Mouse (Mus musculus) lung, embryonic 14.5 days (tissue): ENCODE measurements at regions not wholly inside any gene's neighbourhood (a gene's known extent, or its start where the extent isn't known, plus 50 kb on each side); places are given as distances from the start of the nearest gene placed in this dataset.

Source experiments
- ATAC-seq: fragments of 200-750 bp; cut with Nextera tagmentation; 2 replicates; pipeline ENCODE4 v1.8.0; 2017; ENCODE audit warnings: mild to moderate bottlenecking, moderate TSS enrichment, moderate library complexity; ENCODE audit not compliant: insufficient read depth
- DNase-seq: peaks from one replicate; pipeline ENCODE4 v3.0.0-alpha.2; 2015
- H3K27ac ChIP-seq: fragments of 300-500 bp; sonication (generic); 2 replicates; pipeline ENCODE4 v1.5.1; 2014; ENCODE audit warnings: low read depth, mild to moderate bottlenecking, moderate library complexity
- H3K27me3 ChIP-seq: fragments of 300-500 bp; sonication (generic); 2 replicates; pipeline ENCODE4 v1.6.1; 2014; ENCODE audit warnings: low read length, control low read depth; ENCODE audit not compliant: insufficient read depth
- H3K36me3 ChIP-seq: fragments of 300-500 bp; sonication (generic); 2 replicates; pipeline ENCODE4 v1.6.1; 2014; ENCODE audit warnings: control low read depth; ENCODE audit not compliant: insufficient read depth
- H3K4me1 ChIP-seq: fragments of 300-500 bp; sonication (generic); 2 replicates; pipeline ENCODE4 v1.6.1; 2014; ENCODE audit warnings: antibody characterized with exemption, control low read depth; ENCODE audit not compliant: insufficient read depth
- H3K4me2 ChIP-seq: fragments of 300-500 bp; sonication (generic); 2 replicates; pipeline ENCODE4 v1.6.1; 2014; ENCODE audit warnings: mild to moderate bottlenecking
- H3K4me3 ChIP-seq: fragments of 300-500 bp; sonication (generic); 2 replicates; pipeline ENCODE4 v1.5.1; 2014; ENCODE audit warnings: low read depth, low read length
- H3K9ac ChIP-seq: fragments of 300-500 bp; sonication (generic); 2 replicates; pipeline ENCODE4 v1.6.1; 2014
- H3K9me3 ChIP-seq: fragments of 300-500 bp; sonication (generic); 2 replicates; pipeline ENCODE4 v1.6.1; 2016; ENCODE audit warnings: low read depth, low read length, control low read depth
- CTCF ChIP-seq: IDR thresholded peaks from 2 replicates; pipeline ENCODE4 v1.5.1; 2016; ENCODE audit warnings: antibody characterized with exemption, low read depth
- WGBS: fragments of 180-500 bp; shearing (Covaris S2); extraction: QIAGEN DNeasy Blood & Tissue Kit; methylation state at CpG from one replicate; pipeline ENCODE4 v1.1.7; 2014; 5-methylcytosine and 5-hydroxymethylcytosine counted together

DNA sequence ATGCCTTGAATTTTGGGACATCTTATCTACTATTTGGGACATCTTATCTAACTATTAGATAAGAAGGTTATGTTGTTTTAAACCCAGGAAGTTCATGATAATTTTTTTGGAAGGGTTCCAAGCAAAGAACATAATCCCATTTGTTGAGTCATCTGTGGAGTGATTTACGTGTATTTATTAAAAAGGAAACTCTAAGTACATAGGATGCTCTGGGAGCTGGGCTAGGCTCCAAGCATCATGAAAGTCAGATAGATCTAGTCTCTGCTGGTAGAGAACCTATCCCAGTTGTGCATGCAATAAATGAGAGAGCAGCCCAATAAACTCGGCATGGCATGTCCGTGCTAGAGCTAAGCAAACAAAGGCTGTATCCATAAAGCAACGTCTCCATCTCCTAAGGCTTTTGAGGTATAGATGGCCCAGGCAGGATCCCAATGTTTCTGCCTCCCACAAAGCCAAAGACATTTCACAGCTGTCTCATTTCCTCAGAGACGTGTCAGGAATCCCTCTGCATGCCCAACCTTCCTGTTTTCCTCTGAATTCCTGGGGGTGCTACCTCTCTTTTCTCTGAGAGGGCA lies 289.4 kb upstream of the Dynlrb2 start:
- no peak for TF ChIP-seq CTCF
- Histone ChIP-seq H3K27ac (no peak overlapping the region; the same call in 1 of the 2 replicates), H3K27me3 (no peaks in the 10 kb centered on the region), H3K4me2 (no peak overlapping the region), H3K36me3 (no peaks in the 10 kb centered on the region), H3K9ac (no peak overlapping the region), H3K9me3 (no peaks in the 10 kb centered on the region), H3K4me3 (no peak overlapping the region), H3K4me1 (no peaks in the 10 kb centered on the region)
- WGBS: 22% methylated on average over 5 of the region's 5 CpGs
- DNase-seq (peak; percentile 62), ATAC-seq (peak; percentile 31; the same call in 1 of the 2 replicates)

DNA sequence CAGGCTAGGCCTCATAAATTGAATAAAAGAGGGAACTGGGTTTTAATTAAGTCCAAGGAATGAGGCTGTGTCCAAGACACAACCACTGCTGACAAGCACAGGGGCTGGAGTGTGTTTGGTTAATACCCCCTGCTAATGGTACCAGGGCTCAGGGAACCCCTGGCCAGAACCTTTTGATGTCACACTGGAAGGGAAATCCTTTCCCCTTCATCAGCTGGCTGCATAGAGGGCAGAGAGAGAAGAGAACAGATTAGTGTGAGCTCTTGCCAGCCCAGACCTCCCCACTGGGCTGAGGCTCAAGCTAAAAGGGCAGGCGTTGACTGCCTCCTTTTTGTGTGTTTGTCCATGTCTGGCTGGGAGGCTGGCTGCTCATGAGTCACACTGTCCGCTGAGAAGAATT lies 301.1 kb upstream of the Dynlrb2 start:
- ATAC-seq (no peak), DNase-seq (peak; percentile 21)
- H3K27me3 ChIP-seq: no peaks in the 10 kb centered on the region
- no peak overlapping the region for H3K4me3 ChIP-seq
- H3K27ac ChIP-seq: peak overlapping the region; percentile 27; the same call in 1 of the 2 replicates
- TF ChIP-seq CTCF: no peak
- no peak overlapping the region for H3K4me2 ChIP-seq
- WGBS: 45% methylated on average over 2 of the region's 2 CpGs
- no peaks in the 10 kb centered on the region for H3K36me3 ChIP-seq
- H3K4me1 ChIP-seq: 0 out of 2 replicates have a peak, but pooled peaks cover 3% of the 10 kb centered on the region
- no peak overlapping the region for H3K9ac ChIP-seq
- H3K9me3 ChIP-seq: peaks cover 3% of the 10 kb centered on the region; the same call in 1 of the 2 replicates

DNA sequence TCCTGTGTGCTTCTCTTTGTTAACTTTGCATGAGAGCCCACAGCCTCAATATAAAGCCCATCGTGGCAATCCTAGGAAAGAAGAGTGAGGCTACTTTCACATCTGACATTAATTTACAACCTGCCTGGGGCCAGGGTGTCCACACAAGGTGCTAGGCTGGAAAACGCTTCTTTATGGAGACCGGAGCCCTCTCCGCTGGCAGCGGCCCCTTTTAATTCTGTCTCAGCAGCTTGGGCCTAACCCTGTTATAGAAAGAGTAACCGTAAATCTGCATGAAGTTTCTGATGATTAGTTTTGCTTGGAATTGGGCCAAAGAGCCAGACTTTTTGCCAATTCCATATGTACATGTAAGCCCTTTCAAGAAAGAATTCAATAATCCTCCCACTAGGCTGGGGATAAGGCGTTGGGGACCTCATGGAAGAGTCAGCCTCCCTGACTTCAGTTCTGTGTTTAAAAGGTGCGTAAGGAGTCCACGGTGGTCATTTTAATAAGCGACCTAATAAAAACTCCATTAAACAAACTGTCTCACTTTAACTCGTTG lies 304.2 kb upstream of the Dynlrb2 start:
- DNase-seq: peak; percentile 77
- no peak overlapping the region for H3K9ac ChIP-seq
- no peak for ATAC-seq
- no peaks in the 10 kb centered on the region for H3K9me3 ChIP-seq
- no peak overlapping the region for H3K4me2 ChIP-seq
- 0 out of 2 replicates have a peak overlapping the region, but pooled peaks have one; percentile 30 for H3K27ac ChIP-seq
- no peaks in the 10 kb centered on the region for H3K27me3 ChIP-seq
- 54% methylated on average over 11 of the region's 11 CpGs for WGBS
- 0 out of 2 replicates have a peak, but pooled peaks cover 3% of the 10 kb centered on the region for H3K4me1 ChIP-seq
- H3K36me3 ChIP-seq: no peaks in the 10 kb centered on the region
- TF ChIP-seq CTCF: no peak
- H3K4me3 ChIP-seq: no peak overlapping the region

- Histone ChIP-seq H3K9ac (no peak overlapping the region), H3K9me3 (no peaks in the 10 kb centered on the region), H3K4me1 (0 out of 2 replicates have a peak, but pooled peaks cover 3% of the 10 kb centered on the region), H3K36me3 (no peaks in the 10 kb centered on the region), H3K27ac (no peak overlapping the region), H3K4me3 (no peak overlapping the region), H3K27me3 (no peaks in the 10 kb centered on the region), H3K4me2 (no peak overlapping the region)
- 87% methylated on average over 9 of the region's 9 CpGs for WGBS
- no peak for ATAC-seq
- no peak for TF ChIP-seq CTCF
- no peak for DNase-seq
Measured at GRCm38 (mm10) chr8:116196623-116197184, 308.1 kb upstream of the Dynlrb2 start.

DNA sequence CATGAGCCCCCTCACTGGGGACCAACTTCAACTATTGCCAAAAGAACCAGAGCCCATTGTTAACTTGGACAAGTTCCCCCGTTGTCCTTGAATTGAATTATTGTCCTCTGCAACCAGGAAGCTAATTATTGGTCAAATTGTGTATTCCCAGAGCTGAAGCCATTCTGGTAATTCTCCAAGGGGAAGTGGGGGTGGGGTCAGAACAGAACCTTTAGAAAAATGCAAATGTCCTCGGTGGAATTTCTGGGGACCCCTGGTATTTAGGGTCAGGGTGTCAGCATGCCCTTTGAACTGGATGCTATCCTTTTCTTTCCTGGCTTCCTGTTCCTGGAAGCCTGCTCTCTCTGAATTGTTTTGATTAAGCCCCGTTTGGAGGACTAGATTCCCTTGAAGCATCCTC lies 312.7 kb upstream of the Dynlrb2 start:
- no peak overlapping the region for H3K9ac ChIP-seq
- no peak overlapping the region for H3K4me2 ChIP-seq
- H3K9me3 ChIP-seq: no peaks in the 10 kb centered on the region
- H3K27me3 ChIP-seq: no peaks in the 10 kb centered on the region
- WGBS: 35% methylated on average over 3 of the region's 3 CpGs
- no peak overlapping the region for H3K4me3 ChIP-seq
- ATAC-seq (no peak), DNase-seq (no peak)
- no peak overlapping the region for H3K27ac ChIP-seq
- no peaks in the 10 kb centered on the region for H3K36me3 ChIP-seq
- H3K4me1 ChIP-seq: no peaks in the 10 kb centered on the region
- TF ChIP-seq CTCF: no peak

- Histone ChIP-seq H3K9ac (no peak overlapping the region), H3K4me1 (no peaks in the 10 kb centered on the region), H3K27me3 (no peaks in the 10 kb centered on the region), H3K27ac (no peak overlapping the region), H3K36me3 (no peaks in the 10 kb centered on the region), H3K4me2 (no peak overlapping the region), H3K9me3 (no peaks in the 10 kb centered on the region), H3K4me3 (no peak overlapping the region)
- WGBS: 73% methylated on average over 7 of the region's 7 CpGs
- TF ChIP-seq CTCF: no peak
- ATAC-seq (no peak), DNase-seq (no peak)
Measured at GRCm38 (mm10) chr8:116185206-116185605, 319.6 kb upstream of the Dynlrb2 start.

DNA sequence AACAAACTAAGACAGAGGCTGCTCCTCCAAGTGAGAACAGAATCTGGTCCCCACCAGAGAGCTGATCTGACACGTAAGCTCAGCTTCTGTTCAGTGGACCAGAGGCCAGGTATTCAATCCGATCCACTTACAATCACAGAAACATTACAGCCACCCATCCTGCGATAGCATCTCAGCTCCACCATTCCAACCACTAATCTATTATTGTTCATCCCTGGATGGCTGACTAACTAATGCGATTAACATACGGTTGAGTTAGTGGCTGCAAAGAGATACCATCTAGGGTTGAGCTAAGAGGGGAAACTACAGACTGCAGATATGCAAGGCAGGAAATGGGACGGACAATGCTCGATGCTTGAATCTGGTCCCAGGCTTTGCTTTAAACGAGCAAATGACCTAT lies 320.5 kb upstream of the Dynlrb2 start:
- Histone ChIP-seq H3K9ac (no peak overlapping the region), H3K4me1 (no peaks in the 10 kb centered on the region), H3K36me3 (no peaks in the 10 kb centered on the region), H3K27me3 (no peaks in the 10 kb centered on the region), H3K4me3 (no peak overlapping the region), H3K4me2 (no peak overlapping the region), H3K27ac (no peak overlapping the region), H3K9me3 (no peaks in the 10 kb centered on the region)
- WGBS: 70% methylated on average over 8 of the region's 8 CpGs
- no peak for TF ChIP-seq CTCF
- DNase-seq (no peak), ATAC-seq (no peak)
